Mouse (Mus musculus) CH12.LX (cell line): ENCODE measurements around the gene Tsen54. TPM values are rescaled to one million over a fixed set of nuclear protein-coding genes. Genes with fewer than 3 reads are reported as not detected.

Experiments used
- DNase-seq: peaks from one replicate; pipeline ENCODE4 v3.0.0-alpha.2; 2013; ENCODE audit errors: extremely low read depth
- H3K27ac ChIP-seq: 2 replicates; pipeline ENCODE4 v1.5.1; 2012; ENCODE audit warnings: low read depth, mild to moderate bottlenecking, control low read depth, moderate library complexity; ENCODE audit not compliant: insufficient read depth
- H3K27me3 ChIP-seq: replicated peaks from 2 replicates; pipeline ENCODE3; 2012; ENCODE audit warnings: inconsistent platforms
- H3K36me3 ChIP-seq, 2 experiments: replicated peaks in 1 of 2; 2 replicates each; pipeline versions ENCODE3 to v1.6.1; 2012; ENCODE audit warnings: inconsistent platforms in 1 of 2, low read length in 1 of 2, mild to moderate bottlenecking in 1 of 2, mixed read lengths in 1 of 2, moderate library complexity in 1 of 2; ENCODE audit not compliant: control insufficient read depth in 1 of 2, insufficient read depth in 1 of 2
- H3K4me1 ChIP-seq, 2 experiments: 2 replicates each; pipeline ENCODE4 v1.6.1; 2012; ENCODE audit warnings: inconsistent platforms in 1 of 2, moderate library complexity in 1 of 2; ENCODE audit not compliant: insufficient read depth in 2 of 2, control insufficient read depth in 1 of 2
- H3K4me2 ChIP-seq: 2 replicates; pipeline ENCODE4 v1.6.1; 2012; ENCODE audit warnings: low read depth, mild to moderate bottlenecking, control low read depth; ENCODE audit not compliant: poor library complexity, insufficient read depth, severe bottlenecking
- H3K4me3 ChIP-seq, 3 experiments: fragments of 150-350 bp in 1 of 3; sonication (generic) in 1 of 3; replicated peaks in 1 of 3; 2 replicates each; pipeline versions ENCODE3 to v1.5.1; 2011 to 2012; ENCODE audit warnings: low read depth in 2 of 3, low read length in 2 of 3, mild to moderate bottlenecking in 2 of 3, moderate library complexity in 2 of 3, control low read depth in 1 of 3, improper control_type of control experiment in 1 of 3, inconsistent platforms in 1 of 3, mixed read lengths in 1 of 3; ENCODE audit not compliant: poor library complexity in 1 of 3
- H3K79me2 ChIP-seq: replicated peaks from 2 replicates; pipeline ENCODE4 v1.6.1; 2012; ENCODE audit warnings: mild to moderate bottlenecking, moderate library complexity; ENCODE audit not compliant: control insufficient read depth, poor library complexity, insufficient read depth, severe bottlenecking; ENCODE audit errors: extremely low read depth
- H3K9ac ChIP-seq: 2 replicates; pipeline ENCODE4 v1.6.1; 2012; ENCODE audit warnings: low read depth, mild to moderate bottlenecking, control low read depth, moderate library complexity; ENCODE audit not compliant: insufficient read depth
- H3K9me3 ChIP-seq: replicated peaks from 2 replicates; pipeline ENCODE3; 2012; ENCODE audit warnings: low read length, inconsistent platforms, mixed read lengths
- CHD1 ChIP-seq: IDR thresholded peaks from 2 replicates; pipeline ENCODE4 v1.6.1; 2012; ENCODE audit warnings: low read depth, low read length, improper control_type of control experiment, inconsistent platforms
- CTCF ChIP-seq, 2 experiments: IDR thresholded peaks in 1 of 2; conservative IDR thresholded peaks in 1 of 2; 2 replicates each; pipeline ENCODE4 v1.5.1; 2011 to 2012; ENCODE audit warnings: low read depth in 2 of 2, low read length in 2 of 2, improper control_type of control experiment in 1 of 2, inconsistent platforms in 1 of 2, mild to moderate bottlenecking in 1 of 2, moderate library complexity in 1 of 2
- ELF1 ChIP-seq: IDR thresholded peaks from 2 replicates; pipeline ENCODE4 v1.6.1; 2014; ENCODE audit warnings: low read depth, mild to moderate bottlenecking, inconsistent platforms, low read length, improper control_type of control experiment
- EP300 ChIP-seq: IDR thresholded peaks from 2 replicates; pipeline ENCODE4 v1.6.1; 2011; ENCODE audit warnings: low read length, improper control_type of control experiment
- ETS1 ChIP-seq: conservative IDR thresholded peaks from 2 replicates; pipeline ENCODE4 v1.6.1; 2012; ENCODE audit warnings: low read depth, mild to moderate bottlenecking, inconsistent platforms, low read length, improper control_type of control experiment, moderate library complexity
- GABPA ChIP-seq: IDR thresholded peaks from 2 replicates; pipeline ENCODE4 v1.6.1; 2012; ENCODE audit warnings: low read depth, low read length, improper control_type of control experiment, inconsistent platforms; ENCODE audit not compliant: insufficient replicate concordance
- HCFC1 ChIP-seq: IDR thresholded peaks from 2 replicates; pipeline ENCODE4 v1.6.1; 2012; ENCODE audit warnings: low read depth, mild to moderate bottlenecking, inconsistent platforms, low read length, improper control_type of control experiment
- IRF4 ChIP-seq: IDR thresholded peaks from 2 replicates; pipeline ENCODE4 v1.6.1; 2014; ENCODE audit warnings: low read depth, mild to moderate bottlenecking, inconsistent platforms, low read length, improper control_type of control experiment
- JUN ChIP-seq: IDR thresholded peaks from 2 replicates; pipeline ENCODE4 v1.6.1; 2011; ENCODE audit warnings: low read depth, mild to moderate bottlenecking, low read length, improper control_type of control experiment, moderate library complexity; ENCODE audit not compliant: insufficient read depth
- JUND ChIP-seq: conservative IDR thresholded peaks from 2 replicates; pipeline ENCODE4 v1.6.1; 2011; ENCODE audit warnings: low read depth, low read length, improper control_type of control experiment
- MAFK ChIP-seq: IDR thresholded peaks from 2 replicates; pipeline ENCODE4 v1.6.1; 2011; ENCODE audit warnings: low read length, improper control_type of control experiment; ENCODE audit not compliant: insufficient replicate concordance
- MAZ ChIP-seq: IDR thresholded peaks from 2 replicates; pipeline ENCODE4 v1.6.1; 2012; ENCODE audit warnings: low read depth, mild to moderate bottlenecking, inconsistent platforms, low read length, improper control_type of control experiment, moderate library complexity
- MXI1 ChIP-seq: IDR thresholded peaks from 2 replicates; pipeline ENCODE4 v1.6.1; 2011; ENCODE audit warnings: mild to moderate bottlenecking, low read depth, low read length, improper control_type of control experiment
- MYC ChIP-seq: IDR thresholded peaks from 2 replicates; pipeline ENCODE4 v1.6.1; 2011; ENCODE audit warnings: low read depth, mild to moderate bottlenecking, improper control_type of control experiment, low read length
- PAX5 ChIP-seq: IDR thresholded peaks from 2 replicates; pipeline ENCODE4 v1.6.1; 2012; ENCODE audit warnings: low read length, inconsistent platforms, mixed read lengths
- POLR2A ChIP-seq: IDR thresholded peaks from 2 replicates; pipeline ENCODE4 v1.6.1; 2011; ENCODE audit warnings: low read depth, mild to moderate bottlenecking, improper control_type of control experiment, low read length
- POLR2AphosphoS2 ChIP-seq: IDR thresholded peaks from 2 replicates; pipeline ENCODE4 v1.6.1; 2011; ENCODE audit warnings: low read depth, low read length, improper control_type of control experiment
- RCOR1 ChIP-seq: conservative IDR thresholded peaks from 2 replicates; pipeline ENCODE4 v1.6.1; 2012; ENCODE audit warnings: low read depth, mild to moderate bottlenecking, inconsistent platforms, low read length, improper control_type of control experiment
- SIN3A ChIP-seq: IDR thresholded peaks from 2 replicates; pipeline ENCODE4 v1.6.1; 2012; ENCODE audit warnings: low read length, improper control_type of control experiment, inconsistent platforms
- TCF12 ChIP-seq: IDR thresholded peaks from 2 replicates; pipeline ENCODE4 v1.6.1; 2014; ENCODE audit warnings: low read depth, mild to moderate bottlenecking, inconsistent platforms, low read length, improper control_type of control experiment
- UBTF ChIP-seq: IDR thresholded peaks from 2 replicates; pipeline ENCODE4 v1.6.1; 2012; ENCODE audit warnings: low read depth, mild to moderate bottlenecking, inconsistent platforms, low read length, improper control_type of control experiment, moderate library complexity
- USF1 ChIP-seq: IDR thresholded peaks from 2 replicates; pipeline ENCODE4 v1.6.1; 2014; ENCODE audit warnings: low read depth, mild to moderate bottlenecking, inconsistent platforms, low read length, improper control_type of control experiment
- USF2 ChIP-seq: conservative IDR thresholded peaks from 2 replicates; pipeline ENCODE4 v1.6.1; 2011; ENCODE audit warnings: low read depth, low read length, improper control_type of control experiment
- ZC3H11A ChIP-seq: IDR thresholded peaks from 2 replicates; pipeline ENCODE4 v1.6.1; 2012; ENCODE audit warnings: low read depth, mild to moderate bottlenecking, inconsistent platforms, low read length, improper control_type of control experiment
- ZKSCAN1 ChIP-seq: IDR thresholded peaks from 2 replicates; pipeline ENCODE4 v1.6.1; 2012; ENCODE audit warnings: low read depth, inconsistent platforms, low read length, improper control_type of control experiment, borderline replicate concordance
- ZMIZ1 ChIP-seq: IDR thresholded peaks from 2 replicates; pipeline ENCODE4 v1.6.1; 2012; ENCODE audit warnings: low read depth, mild to moderate bottlenecking, inconsistent platforms, low read length, improper control_type of control experiment
- ZNF384 ChIP-seq: IDR thresholded peaks from 2 replicates; pipeline ENCODE4 v1.6.1; 2012; ENCODE audit warnings: low read depth, low read length, improper control_type of control experiment, inconsistent platforms
- dilution Hi-C: fragments of 300-500 bp; cut with MboI; formaldehyde crosslinking; loops from 2 replicates; pipeline ENCODE4 v1.14.3; 2020; ENCODE audit warnings: low sequenced_read_pairs; ENCODE audit not compliant: extremely low pct_unique_long_range_greater_than_20kb, extremely low pct_ligation_motif_present
- in situ Hi-C: fragments of 300-500 bp; cut with MboI; formaldehyde crosslinking; loops from 3 replicates; pipeline ENCODE4 v1.14.3; 2019; ENCODE audit warnings: low sequenced_read_pairs, low pct_ligation_motif_present, low pct_unique_long_range_greater_than_20kb, mixed read lengths
- polyA plus RNA-seq: library from polyadenylated mRNA; unstranded; fragments of >175 nt; gene quantifications from 2 replicates; pipeline ENCODE4 v1.2.1, GENCODE M21; 2012; ENCODE audit warnings: low read depth; ENCODE audit not compliant: insufficient read length
- total RNA-seq, 2 experiments: library from RNA; depleted of rRNA; stranded (reverse); fragments of 300-350 nt in 1 of 2; fragments of >200 nt in 1 of 2; gene quantifications; 2 replicates each; pipeline ENCODE4 v1.2.3; 2012 to 2014

The Tsen54 gene
- total and polyA plus RNA-seq, 3 experiments, result 45.8 to 71.1 (median 59.4) TPM

DNA sequence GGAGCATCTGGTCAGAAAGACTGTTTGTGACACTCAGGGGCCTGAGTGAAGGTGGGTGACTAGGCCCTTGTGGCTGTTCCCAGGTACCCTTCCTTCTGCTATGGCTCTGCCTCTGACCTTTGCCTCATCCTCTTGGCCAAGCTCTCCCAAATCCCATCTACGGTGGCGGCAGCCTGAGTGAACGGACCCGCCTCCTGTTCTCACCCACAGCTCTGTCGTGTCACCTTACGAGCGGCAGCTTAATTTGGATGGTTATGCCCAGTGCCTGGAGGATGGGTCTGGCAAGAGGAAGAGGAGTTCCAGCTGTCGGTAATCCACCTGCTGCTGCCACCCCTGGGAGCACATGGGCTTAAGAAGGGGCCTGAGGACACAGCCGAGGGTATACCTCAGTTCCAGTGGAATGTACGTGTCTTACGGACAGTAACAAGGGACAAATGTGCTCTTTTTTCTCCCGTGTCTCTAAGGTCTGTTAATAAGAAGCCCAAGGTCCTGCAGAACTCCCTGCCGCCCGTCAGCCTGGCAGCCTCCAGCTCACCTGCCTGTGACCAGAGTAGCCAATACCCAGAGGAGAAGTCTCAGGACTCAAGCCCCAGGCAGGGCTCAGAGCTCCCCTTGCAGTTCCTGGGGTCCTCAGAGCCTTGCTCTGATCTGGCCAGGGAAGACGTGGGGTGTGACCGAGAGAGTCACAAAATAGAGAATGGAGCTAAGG is 5.5 kb downstream of the Tsen54 start:
- in situ Hi-C loops, result no loop called here
- no peak overlapping the region for H3K27ac ChIP-seq
- H3K36me3 ChIP-seq, result peaks cover 39 to 74% of the 10 kb centered on the region in 2 experiments
- TF ChIP-seq MAZ (no peak), MAFK (no peak), MXI1 (no peak), UBTF (no peak), USF1 (no peak), USF2 (no peak), RCOR1 (no peak), ZNF384 (no peak), SIN3A (no peak), CHD1 (no peak), IRF4 (no peak), POLR2AphosphoS2 (no peak), CTCF (conservative IDR thresholded peaks at IDR 0.05 in 1 of 2, IDR thresholded peaks at IDR 0.05 in 1 of 2; ENCODE audit: low read depth in 2 of 2, low read length in 2 of 2) (no peak), GABPA (no peak), POLR2A (no peak)
- H3K9ac ChIP-seq, result no peak overlapping the region
- H3K4me1 ChIP-seq, result peaks cover 9 to 34% of the 10 kb centered on the region in 2 experiments; a peak in 3 of 4 replicates
- no peak overlapping the region for H3K4me2 ChIP-seq
- 0 out of 2 replicates have a peak, but pooled peaks cover 5% of the 10 kb centered on the region for H3K79me2 ChIP-seq
- dilution Hi-C loops, result no loop called here
- no peak overlapping the region for H3K4me3 ChIP-seq
- H3K9me3 ChIP-seq, result no peaks in the 10 kb centered on the region
- H3K27me3 ChIP-seq, result no peaks in the 10 kb centered on the region
- DNase-seq, result no peak

DNA sequence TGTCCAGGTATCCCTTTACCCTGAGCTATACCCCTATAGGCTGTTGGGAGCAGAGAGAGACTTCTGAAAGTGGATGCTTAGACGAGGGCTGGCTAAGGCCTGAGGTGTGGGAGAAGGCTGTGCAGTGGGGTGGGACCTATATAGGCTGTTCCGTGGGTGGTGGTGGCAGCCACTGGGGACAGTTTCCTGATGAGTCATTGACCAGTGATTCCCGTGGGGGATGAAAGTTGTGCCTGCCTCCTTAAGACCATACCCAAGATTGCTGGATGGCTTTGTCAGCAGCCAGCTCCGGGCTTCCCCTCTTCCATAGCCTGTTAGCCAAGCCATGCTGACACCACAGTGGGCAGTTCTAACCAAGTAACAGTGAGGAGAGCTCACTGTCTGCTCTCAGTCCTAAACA is 6.5 kb downstream of the Tsen54 start:
- Histone ChIP-seq H3K9me3 (no peaks in the 10 kb centered on the region), H3K27ac (no peak overlapping the region)
- dilution Hi-C loops, result no loop called here
- no peak for TF ChIP-seq ZKSCAN1
- TF ChIP-seq EP300, result no peak
- no peak for TF ChIP-seq ETS1
- TF ChIP-seq ZC3H11A, result no peak
- no peak for TF ChIP-seq HCFC1
- TF ChIP-seq TCF12, result no peak
- TF ChIP-seq ZMIZ1, result no peak
- TF ChIP-seq GABPA, result no peak
- TF ChIP-seq POLR2AphosphoS2, result no peak
- no peak for TF ChIP-seq JUND
- TF ChIP-seq JUN, result no peak
- no peak for TF ChIP-seq SIN3A
- no peak for TF ChIP-seq ELF1
- no peak for TF ChIP-seq MAZ
- no peak for TF ChIP-seq MXI1
- no peak for TF ChIP-seq MYC
- TF ChIP-seq ZNF384, result no peak
- TF ChIP-seq PAX5, result no peak
- TF ChIP-seq POLR2A, result no peak
- TF ChIP-seq MAFK, result no peak
- TF ChIP-seq, all 38 proteins: peak for 0
- no peak for DNase-seq
- Histone ChIP-seq H3K27me3 (no peaks in the 10 kb centered on the region), H3K79me2 (no peaks in the 10 kb centered on the region), H3K4me1 (peaks cover 5 to 28% of the 10 kb centered on the region in 2 experiments; a peak in 3 of 4 replicates), H3K4me3 (no peak overlapping the region), H3K4me2 (no peak overlapping the region), H3K9ac (no peak overlapping the region), H3K36me3 (peaks cover 39 to 69% of the 10 kb centered on the region in 2 experiments)
- in situ Hi-C loops, result no loop called here
